Mouse (Mus musculus) ovary, postnatal 10 days (tissue): Measurements from ENCODE around the gene Nedd8.

ENCODE experiments used
- DNase-seq: peaks from one replicate; pipeline ENCODE4 v3.0.0; 2022; ENCODE audit warnings: low spot score

The Nedd8 gene

DNA sequence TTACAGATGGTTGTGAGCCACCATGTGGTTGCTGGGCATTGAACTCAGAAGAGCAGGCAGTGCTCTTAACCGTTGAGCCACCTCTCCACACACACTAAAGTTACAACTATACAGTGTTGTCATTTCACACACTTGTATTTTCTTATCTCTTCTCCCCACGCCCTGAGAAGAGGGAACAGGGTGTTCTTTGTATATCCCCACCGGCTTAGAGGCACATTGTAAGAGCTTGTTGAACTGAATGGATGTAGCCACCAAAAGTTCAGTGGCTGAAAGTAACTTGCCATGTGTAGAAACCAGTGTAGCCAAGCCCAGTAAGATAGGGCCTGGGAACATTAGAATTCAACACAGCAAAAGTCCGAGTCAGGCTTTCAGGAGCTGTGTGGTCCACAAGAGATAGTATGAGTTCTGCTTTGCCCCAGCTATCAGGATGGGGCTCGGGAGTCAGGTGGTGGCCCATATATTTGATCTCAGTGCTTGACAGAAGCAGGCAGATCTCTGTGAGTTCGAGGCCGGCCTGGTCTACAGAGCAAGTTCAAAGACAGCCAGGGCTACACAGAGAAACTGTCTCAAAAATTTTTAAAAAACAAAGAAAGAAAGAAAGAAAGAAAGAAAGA is 57.3 kb downstream of the Nedd8 start:
- no peak for DNase-seq

DNA sequence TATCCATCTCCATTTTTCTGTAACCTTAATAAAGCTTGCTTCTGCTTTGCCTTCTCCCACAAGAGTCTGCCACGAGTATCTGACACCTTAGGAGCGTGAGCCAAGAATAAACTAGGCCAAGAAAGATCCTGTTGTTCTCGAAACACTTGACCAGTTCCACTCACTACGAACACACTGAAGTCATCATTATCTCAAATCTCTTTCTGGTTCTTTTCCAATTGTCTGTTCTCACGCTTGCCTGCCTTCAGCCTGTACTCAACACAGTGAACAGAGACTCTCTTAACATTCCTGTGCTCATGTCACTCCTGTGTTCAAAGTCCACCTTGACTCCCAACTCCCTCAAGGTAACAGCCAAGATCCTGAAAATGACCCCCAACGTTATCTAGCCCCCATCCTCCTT is 58.6 kb downstream of the Nedd8 start:
- DNase-seq: no peak
